In the genomic region with DNA sequence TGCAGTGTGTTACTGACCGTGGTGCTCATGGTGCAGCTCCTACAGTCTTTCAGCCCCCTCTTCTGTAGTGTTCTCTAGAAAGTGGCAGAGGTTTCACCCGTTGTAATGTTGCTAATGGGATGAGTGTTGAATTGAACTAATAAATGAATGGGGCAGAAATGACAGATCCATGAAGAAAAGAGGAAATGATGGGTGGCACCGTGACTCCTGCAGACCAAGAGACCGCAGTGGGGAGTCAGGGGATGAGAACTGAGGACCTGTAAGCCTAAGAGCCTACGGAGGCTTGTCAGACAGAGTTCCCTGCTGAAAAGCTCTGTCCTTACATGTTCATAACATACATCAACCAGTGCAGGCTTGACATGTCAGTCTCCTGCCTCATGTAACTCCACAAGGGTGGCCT, we compare ENCODE assay signal across 17 mouse cellular contexts.
"Had no signal": no experiment of that assay in that cellular context is flagged by ENCODE, and none has a peak within 500 bp of the region (broad histone marks: within the 10 kb centered on the region; RNA-seq: fewer than 3 reads in every experiment).

No protein-coding gene starts in this region.

- H3K4me1 ChIP-seq: midbrain, embryonic 15.5 days had no signal

- H3K36me3 ChIP-seq: liver, embryonic 15.5 days; midbrain, embryonic 13.5 days; midbrain, embryonic 15.5 days; neural tube, embryonic 12.5 days; stomach, embryonic 15.5 days had no signal

- H3K9ac ChIP-seq: liver, embryonic 15.5 days; liver, postnatal 0 days; lung, embryonic 14.5 days; midbrain, embryonic 13.5 days; midbrain, embryonic 15.5 days; neural tube, embryonic 12.5 days; stomach, embryonic 15.5 days had no signal

- H3K27ac ChIP-seq: liver, embryonic 15.5 days; macrophage; midbrain, embryonic 13.5 days; midbrain, embryonic 15.5 days; neural tube, embryonic 12.5 days; stomach, embryonic 15.5 days; stomach, postnatal 0 days had no signal

- H3K4me2 ChIP-seq: liver, embryonic 15.5 days; lung, embryonic 14.5 days; midbrain, embryonic 11.5 days; midbrain, embryonic 13.5 days; midbrain, embryonic 15.5 days; neural tube, embryonic 12.5 days; stomach, embryonic 15.5 days had no signal

- ATAC-seq: liver, postnatal 0 days; midbrain, embryonic 13.5 days; midbrain, embryonic 15.5 days had no signal

- H3K4me3 ChIP-seq: liver, embryonic 15.5 days; megakaryocyte, embryonic 14.5 days; midbrain, embryonic 13.5 days; midbrain, embryonic 15.5 days; neural tube, embryonic 12.5 days; stomach, embryonic 15.5 days had no signal

- H3K27me3 ChIP-seq: midbrain, embryonic 15.5 days; neural tube, embryonic 12.5 days; stomach, embryonic 15.5 days had no signal

- H3K9me3 ChIP-seq: liver, embryonic 15.5 days; midbrain, embryonic 13.5 days; midbrain, embryonic 15.5 days; neural tube, embryonic 12.5 days; stomach, embryonic 15.5 days had no signal

- DNase-seq: liver, postnatal 0 days; lung, embryonic 14.5 days; lung, postnatal 10 days; lung, postnatal 36 days; right cerebral cortex, postnatal 14 days; thymus, adult 2 months; thymus, postnatal 25 days; thymus, postnatal 4 days had no signal
